Comparison of ENCODE assay signal across 9 mouse cellular contexts in genomic region chr16:21339061-21339459, GRCm38 (mm10).
DNase-seq lines count a peak whose midpoint lies in the region; ATAC-seq and TF ChIP-seq lines count a peak whose summit lies in the region.
"Had no signal": no experiment of that assay in that cellular context is flagged by ENCODE, and none has a peak within 500 bp of the region (broad histone marks: within the 10 kb centered on the region; RNA-seq: fewer than 3 reads in every experiment).

No protein-coding gene starts in this region.

- H3K79me2 ChIP-seq in heart, adult 2 months (replicated peaks; ENCODE audit: control insufficient read depth, insufficient read depth, low read length), result no peaks in the 10 kb centered on the region

- H3K9me3 ChIP-seq in liver, embryonic 11.5 days (ENCODE audit: control insufficient read depth, low read length), result no peaks in the 10 kb centered on the region
- H3K9me3 ChIP-seq in limb, embryonic 13.5 days, result no peaks in the 10 kb centered on the region
- H3K9me3 ChIP-seq in neural tube, embryonic 12.5 days, result no peaks in the 10 kb centered on the region

- WGBS in liver, embryonic 11.5 days, result 80% methylated on average over 6 of the region's 6 CpGs
- WGBS in heart, adult 2 months, result 61% methylated on average over 6 of the region's 6 CpGs
- 60% methylated on average over 6 of the region's 6 CpGs for WGBS in limb, embryonic 13.5 days
- 68% methylated on average over 6 of the region's 6 CpGs for WGBS in neural tube, embryonic 12.5 days

- peaks cover 4% of the 10 kb centered on the region; the same call in 1 of the 2 replicates for H3K4me1 ChIP-seq in liver, embryonic 11.5 days (replicated peaks; ENCODE audit: control insufficient read depth, insufficient read depth, low read length)
- H3K4me1 ChIP-seq in heart, adult 2 months (ENCODE audit: control insufficient read depth, insufficient read depth, low read length), result peaks cover 9% of the 10 kb centered on the region
- H3K4me1 ChIP-seq in limb, embryonic 13.5 days, result peaks cover 49% of the 10 kb centered on the region
- H3K4me1 ChIP-seq in neural tube, embryonic 12.5 days, result peaks cover 23% of the 10 kb centered on the region

- H3K36me3 ChIP-seq in liver, embryonic 11.5 days (ENCODE audit: control insufficient read depth, insufficient read depth, low read length), result no peaks in the 10 kb centered on the region
- H3K36me3 ChIP-seq in heart, adult 2 months (ENCODE audit: control insufficient read depth, insufficient read depth, low read length), result no peaks in the 10 kb centered on the region
- H3K36me3 ChIP-seq in limb, embryonic 13.5 days, result no peaks in the 10 kb centered on the region
- H3K36me3 ChIP-seq in neural tube, embryonic 12.5 days, result no peaks in the 10 kb centered on the region

- TF ChIP-seq EP300 in heart, adult 2 months (IDR thresholded peaks at IDR 0.05; ENCODE audit: insufficient read depth, low read depth, low read length), result no peak

- no peak for TF ChIP-seq POLR2A in heart, adult 2 months (IDR thresholded peaks at IDR 0.05; ENCODE audit: insufficient read depth, low read depth, low read length)

- no peak overlapping the region for H3K4me2 ChIP-seq in liver, embryonic 11.5 days
- no peak overlapping the region for H3K4me2 ChIP-seq in limb, embryonic 13.5 days (replicated peaks)
- H3K4me2 ChIP-seq in neural tube, embryonic 12.5 days (replicated peaks), result peak overlapping the region; percentile 28; the same call in 1 of the 2 replicates

- no peak for ATAC-seq in liver, embryonic 11.5 days (replicated peaks; ENCODE audit: low FRiP score)
- ATAC-seq in limb, embryonic 13.5 days (ENCODE audit: low FRiP score, low read depth), result peak; percentile 46; the same call in 1 of the 2 replicates
- ATAC-seq in neural tube, embryonic 12.5 days (ENCODE audit: low FRiP score, low read depth), result peak; percentile 31

- no peak overlapping the region for H3K9ac ChIP-seq in liver, embryonic 11.5 days (ENCODE audit: low read depth, low read length)
- no peak overlapping the region for H3K9ac ChIP-seq in heart, adult 2 months (ENCODE audit: low read depth, low read length)
- H3K9ac ChIP-seq in limb, embryonic 13.5 days, result peak overlapping the region; percentile 51; the same call in 1 of the 2 replicates
- peak overlapping the region; percentile 35 for H3K9ac ChIP-seq in neural tube, embryonic 12.5 days

- no peak for DNase-seq in liver, embryonic 11.5 days (ENCODE audit: low spot score)
- DNase-seq in liver, result no peak
- peak; percentile 51 to 54 for DNase-seq in heart, adult 2 months
- DNase-seq in layer of hippocampus, adult 9-10 months (ENCODE audit: low spot score), result no peak
- DNase-seq in left cerebral cortex, postnatal 10 days (ENCODE audit: extremely low spot score in 1 of 2, low spot score in 2 of 2), result no peak
- no peak for DNase-seq in thymus, postnatal 10 days (ENCODE audit: low spot score in 2 of 2)

- no peak for TF ChIP-seq CTCF in heart, adult 2 months (IDR thresholded peaks at IDR 0.05)

- peak overlapping the region; percentile 36; the same call in 1 of the 2 replicates for H3K27ac ChIP-seq in liver, embryonic 11.5 days (ENCODE audit: low read depth, low read length)
- peak overlapping the region; percentile 65 for H3K27ac ChIP-seq in heart, adult 2 months
- H3K27ac ChIP-seq in limb, embryonic 13.5 days, result peak overlapping the region; percentile 94
- peak overlapping the region; percentile 70 for H3K27ac ChIP-seq in neural tube, embryonic 12.5 days

- no peaks in the 10 kb centered on the region for H3K27me3 ChIP-seq in liver, embryonic 11.5 days (replicated peaks; ENCODE audit: control insufficient read depth, insufficient read depth, low read length)
- H3K27me3 ChIP-seq in heart, adult 2 months (ENCODE audit: control insufficient read depth, insufficient read depth, low read length), result no peaks in the 10 kb centered on the region
- H3K27me3 ChIP-seq in limb, embryonic 13.5 days, result no peaks in the 10 kb centered on the region
- no peaks in the 10 kb centered on the region for H3K27me3 ChIP-seq in neural tube, embryonic 12.5 days (replicated peaks)
- H3K27me3 ChIP-seq: Patski had no signal

- no peak overlapping the region for H3K4me3 ChIP-seq in liver, embryonic 11.5 days (ENCODE audit: low read depth, low read length)
- H3K4me3 ChIP-seq in heart, adult 2 months, result no peak overlapping the region
- H3K4me3 ChIP-seq in limb, embryonic 13.5 days, result no peak overlapping the region
- H3K4me3 ChIP-seq in neural tube, embryonic 12.5 days, result no peak overlapping the region

- intact Hi-C loops in heart, adult 2 months (cut with DNase I), result no loop called here
- intact Hi-C loops in left cerebral cortex, postnatal 10 days (cut with DNase I), result no loop called here

Comparison
In these comparisons a context has a peak if more than half of its experiments do, and no peak if none do; other contexts are left out.
1. DNase-seq: peak in heart, adult 2 months (2 of 2); none in liver, embryonic 11.5 days (single experiment), liver (single experiment), layer of hippocampus, adult 9-10 months (single experiment), left cerebral cortex, postnatal 10 days (0 of 2) and thymus, postnatal 10 days (0 of 2).
2. H3K27ac ChIP-seq: peak in every context shown above with its lines; median percentile 94 in limb, embryonic 13.5 days; 70 in neural tube, embryonic 12.5 days; 65 in heart, adult 2 months; 36 in liver, embryonic 11.5 days.
3. H3K9ac ChIP-seq: peak in limb, embryonic 13.5 days (single experiment) and neural tube, embryonic 12.5 days (single experiment); none in liver, embryonic 11.5 days (single experiment) and heart, adult 2 months (single experiment).